Mouse (Mus musculus): ENCODE data around the gene 5430419D17Rik.

DNA sequence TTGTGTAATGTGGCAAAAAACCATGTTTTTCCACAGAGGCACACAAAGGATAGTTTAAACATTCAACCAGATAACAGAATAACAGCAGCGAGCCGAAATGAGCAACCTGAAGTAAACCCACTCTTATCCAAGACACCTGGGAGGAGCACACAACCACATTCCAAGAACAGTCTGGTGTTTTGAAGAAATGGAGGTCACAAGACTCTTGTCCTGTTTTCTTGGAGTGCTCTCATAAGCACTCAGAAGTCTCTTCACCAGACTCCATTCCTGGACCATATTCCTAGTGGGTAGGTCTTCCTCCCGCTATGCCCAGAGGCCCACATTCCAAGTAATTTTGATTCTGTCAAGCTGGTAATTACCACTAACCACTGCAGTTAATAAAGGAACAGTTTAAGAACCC, 24.0 kb upstream of the 5430419D17Rik start:
- TF ChIP-seq CTCF (IDR thresholded peaks at IDR 0.05; ENCODE audit: control insufficient read depth, insufficient read depth, low read length): no peak
- TF ChIP-seq POLR2A (IDR thresholded peaks at IDR 0.05; ENCODE audit: borderline replicate concordance, control insufficient read depth, low read depth, low read length): no peak
